Mouse (Mus musculus) heart, postnatal 0 days (tissue): Measurements from ENCODE around the gene Anxa6.

Experiments
- CTCF ChIP-seq: IDR thresholded peaks from 2 replicates; pipeline ENCODE4 v1.5.1; 2016; ENCODE audit warnings: antibody characterized with exemption, control low read depth, low read depth
- EP300 ChIP-seq: IDR thresholded peaks from 2 replicates; pipeline ENCODE4 v1.6.1; 2016; ENCODE audit warnings: antibody characterized with exemption, low read depth

GRCm38 (mm10) chr11:54965234-54965633 lies 68.0 kb downstream of the Anxa6 start:
- TF ChIP-seq CTCF (no peak), EP300 (no peak)
